Mouse (Mus musculus) neural tube, embryonic 14.5 days (tissue): ENCODE measurements around the gene Fam50a. TPM values are rescaled to one million over a fixed set of nuclear protein-coding genes. Genes with fewer than 3 reads are reported as not detected.

Experiments
- ATAC-seq: fragments of 200-750 bp; cut with Nextera tagmentation; 2 replicates; pipeline ENCODE4 v1.8.0; 2017; ENCODE audit warnings: low read depth, mild to moderate bottlenecking, moderate TSS enrichment, moderate library complexity
- H3K27ac ChIP-seq: fragments of 300-500 bp; sonication (generic); 2 replicates; pipeline ENCODE4 v1.5.1; 2014; ENCODE audit warnings: low read depth, mild to moderate bottlenecking, control low read depth, low read length, moderate library complexity, mixed read lengths
- H3K27me3 ChIP-seq: fragments of 300-500 bp; sonication (generic); 2 replicates; pipeline ENCODE4 v1.6.1; 2014; ENCODE audit warnings: low read length; ENCODE audit not compliant: control insufficient read depth, insufficient read depth
- H3K36me3 ChIP-seq: fragments of 300-500 bp; sonication (generic); 2 replicates; pipeline ENCODE4 v1.6.1; 2014; ENCODE audit warnings: low read length, mixed read lengths; ENCODE audit not compliant: control insufficient read depth, insufficient read depth
- H3K4me1 ChIP-seq: fragments of 300-500 bp; sonication (generic); 2 replicates; pipeline ENCODE4 v1.6.1; 2014; ENCODE audit warnings: low read length; ENCODE audit not compliant: control insufficient read depth, insufficient read depth
- H3K4me2 ChIP-seq: fragments of 300-500 bp; sonication (generic); 2 replicates; pipeline ENCODE4 v1.6.1; 2014; ENCODE audit warnings: mild to moderate bottlenecking, low read depth, low read length, control low read depth
- H3K4me3 ChIP-seq: fragments of 300-500 bp; sonication (generic); 2 replicates; pipeline ENCODE4 v1.5.1; 2014; ENCODE audit warnings: low read depth, low read length, control low read depth, mixed read lengths
- H3K9ac ChIP-seq: fragments of 300-500 bp; sonication (generic); replicated peaks from 2 replicates; pipeline ENCODE4 v1.6.1; 2014; ENCODE audit warnings: low read depth, mild to moderate bottlenecking, control low read depth, low read length, mixed read lengths
- H3K9me3 ChIP-seq: fragments of 300-500 bp; sonication (generic); 2 replicates; pipeline ENCODE4 v1.6.1; 2016; ENCODE audit warnings: low read length; ENCODE audit not compliant: control insufficient read depth
- WGBS: fragments of 180-500 bp; shearing (Covaris S2); extraction: QIAGEN DNeasy Blood & Tissue Kit; methylation state at CpG from one replicate; pipeline ENCODE4 v1.1.7; 2014; 5-methylcytosine and 5-hydroxymethylcytosine counted together
- microRNA-seq: library from miRNA; unstranded; fragments of <30 nt; microRNA quantifications from one replicate; pipeline ENCODE4, GENCODE M21; 2016
- polyA plus RNA-seq: library from polyadenylated mRNA; unstranded; fragments of >200 nt; fragmentation: Nextera tagmentation; extraction: Ambion mirVana; gene quantifications from 2 replicates; pipeline ENCODE4 v1.2.1, GENCODE M21; 2014

Fam50a gene
- polyA plus RNA-seq, 1 experiment from 2014 or later = 50.4 TPM

GRCm38 (mm10) chrX:74368209-74368909, 55.5 kb downstream of the Fam50a start:
- peak; percentile 85 for ATAC-seq
- Histone ChIP-seq H3K4me1 (0 out of 2 replicates have a peak, but pooled peaks cover 5% of the 10 kb centered on the region), H3K36me3 (no peaks in the 10 kb centered on the region), H3K4me2 (peak overlapping the region; percentile 59), H3K9ac (peak overlapping the region; percentile 55), H3K4me3 (peak overlapping the region; percentile 39), H3K9me3 (no peaks in the 10 kb centered on the region), H3K27me3 (no peaks in the 10 kb centered on the region), H3K27ac (peak overlapping the region; percentile 71)
- 9% methylated on average over 43 of the region's 49 CpGs for WGBS

Small RNA genes within 50 kb of the gene (microRNA-seq; reads per million reads assigned to microRNA genes)
- gene Mir7091 (not detected), gene Mir7092 (not detected)

Other genes with a start within 250 kb of the Fam50a start
- not detected in 2 replicates for gene Opn1mw, start 185.6 kb upstream of the Fam50a start, polyA plus RNA-seq
- 16.3 and 16.4 TPM in 2 replicates for gene Mecp2, start 177.7 kb upstream of the Fam50a start, polyA plus RNA-seq
- gene Tex28, start 145.2 kb upstream of the Fam50a start, polyA plus RNA-seq = not detected in 2 replicates
- 0.10 and 0.16 TPM in 2 replicates for gene Tktl1, start 135.8 kb upstream of the Fam50a start, polyA plus RNA-seq
- gene Flna, start 63.2 kb upstream of the Fam50a start, polyA plus RNA-seq = 63.0 and 121 TPM in 2 replicates
- 12.6 and 17.0 TPM in 2 replicates for gene Emd, start 58.3 kb upstream of the Fam50a start, polyA plus RNA-seq
- gene Rpl10, start 42.2 kb upstream of the Fam50a start, polyA plus RNA-seq = 476 and 568 TPM in 2 replicates
- 62.0 and 65.8 TPM in 2 replicates for gene Taz, start 31.1 kb upstream of the Fam50a start, polyA plus RNA-seq
- gene Dnase1l1, start 30.7 kb upstream of the Fam50a start, polyA plus RNA-seq = 3.7 and 4.1 TPM in 2 replicates
- 213 and 279 TPM in 2 replicates for gene Atp6ap1, start 15.9 kb upstream of the Fam50a start, polyA plus RNA-seq
- 761 and 960 TPM in 2 replicates for gene Gdi1, start 8.0 kb upstream of the Fam50a start, polyA plus RNA-seq
- gene Plxna3, start 16.0 kb downstream of the Fam50a start, polyA plus RNA-seq = 42.5 and 47.1 TPM in 2 replicates
- 71.5 and 73.3 TPM in 2 replicates for gene Lage3, start 40.6 kb downstream of the Fam50a start, polyA plus RNA-seq
- 70.3 and 73.7 TPM in 2 replicates for gene Ubl4a, start 60.2 kb downstream of the Fam50a start, polyA plus RNA-seq
- gene Slc10a3, start 60.3 kb downstream of the Fam50a start, polyA plus RNA-seq = 6.9 and 7.8 TPM in 2 replicates
- 36.4 and 37.1 TPM in 2 replicates for gene Fam3a, start 80.2 kb downstream of the Fam50a start, polyA plus RNA-seq
- gene Ikbkg, start 80.3 kb downstream of the Fam50a start, polyA plus RNA-seq = 18.3 and 19.2 TPM in 2 replicates
- gene G6pdx, start 116.2 kb downstream of the Fam50a start, polyA plus RNA-seq = 53.4 and 57.2 TPM in 2 replicates
- gene Gm6880, start 168.4 kb downstream of the Fam50a start, polyA plus RNA-seq = not detected in 2 replicates